Mouse (Mus musculus) spleen, postnatal 36 days (tissue): ENCODE measurements around the gene Mgat1.
A peak's percentile ranks its signal among the peaks of the same experiment; 100 is the strongest.

Experiments
- DNase-seq, 2 experiments: peaks; one replicate each; pipeline ENCODE4 v3.0.0; 2022; ENCODE audit warnings: low spot score in 2 of 2, mixed read lengths in 1 of 2

The Mgat1 gene

DNA sequence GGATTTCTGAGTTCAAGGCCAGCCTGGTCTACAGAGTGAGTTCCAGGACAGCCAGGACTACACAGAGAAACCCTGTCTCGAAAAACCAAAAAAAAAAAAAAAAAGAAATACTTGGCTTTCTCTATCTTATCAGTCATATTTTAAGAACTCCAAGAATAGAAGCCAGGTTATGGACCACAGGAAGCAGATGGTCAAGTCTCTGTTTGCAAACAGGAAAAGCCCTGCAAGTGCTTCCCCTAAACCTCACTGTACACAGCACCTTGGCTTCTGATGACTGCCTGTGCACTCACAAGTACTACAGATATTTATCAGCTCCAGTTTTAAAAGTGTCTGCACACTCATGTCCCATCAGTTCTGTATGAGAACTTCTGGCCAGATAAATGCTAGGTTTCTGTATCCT, 2.5 kb upstream of the Mgat1 start:
- DNase-seq: peak; percentile 54 to 61

DNA sequence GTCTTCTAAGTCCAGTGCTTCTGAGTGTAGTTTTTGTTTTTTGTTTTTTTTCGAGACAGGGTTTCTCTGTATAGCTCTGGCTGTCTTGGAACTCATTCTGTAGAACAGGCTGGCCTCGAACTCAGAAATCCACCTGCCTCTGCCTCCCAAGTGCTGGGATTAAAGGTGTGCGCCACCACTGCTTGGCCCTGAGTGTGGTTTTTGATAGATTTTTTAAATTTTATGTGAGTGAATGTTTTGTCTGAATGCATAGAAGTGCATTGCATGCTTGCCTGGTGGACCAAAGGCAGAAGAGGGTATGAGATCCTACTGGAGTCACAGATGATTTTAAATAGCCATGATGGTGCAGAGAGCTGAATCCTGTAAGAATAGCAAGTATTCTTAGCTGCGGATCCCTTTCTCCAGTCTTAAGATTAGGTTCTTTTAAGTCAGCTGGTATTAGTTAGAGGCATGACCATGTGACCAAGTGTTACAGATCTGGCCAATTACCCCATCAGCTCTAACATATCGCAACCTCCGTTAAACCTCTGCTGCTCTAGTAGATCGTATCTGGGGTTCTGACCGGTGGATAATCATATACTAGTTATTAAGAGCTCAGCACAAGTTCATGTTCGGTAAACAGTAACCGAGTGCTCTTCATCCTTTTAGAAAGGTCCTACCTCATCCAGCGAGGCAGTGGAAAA, 906 bp upstream of the Mgat1 start:
- no peak for DNase-seq

DNA sequence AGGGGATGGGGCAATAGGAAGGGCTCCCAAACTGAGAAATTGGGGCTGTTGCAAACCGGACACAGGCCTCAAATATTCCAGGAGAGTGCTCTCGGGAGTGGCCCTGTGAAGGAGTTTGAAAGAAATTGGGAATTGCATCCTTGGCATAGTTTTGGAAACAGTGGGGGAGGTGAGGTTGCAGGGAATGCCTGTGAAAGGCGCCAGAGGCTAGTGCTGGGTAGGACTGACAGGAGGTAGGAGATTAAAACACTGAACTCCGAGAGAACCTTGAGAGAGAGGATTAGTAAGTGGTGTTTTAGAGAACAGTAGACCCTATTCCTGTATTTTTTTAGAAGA, 572 bp downstream of the Mgat1 start:
- no peak for DNase-seq

DNA sequence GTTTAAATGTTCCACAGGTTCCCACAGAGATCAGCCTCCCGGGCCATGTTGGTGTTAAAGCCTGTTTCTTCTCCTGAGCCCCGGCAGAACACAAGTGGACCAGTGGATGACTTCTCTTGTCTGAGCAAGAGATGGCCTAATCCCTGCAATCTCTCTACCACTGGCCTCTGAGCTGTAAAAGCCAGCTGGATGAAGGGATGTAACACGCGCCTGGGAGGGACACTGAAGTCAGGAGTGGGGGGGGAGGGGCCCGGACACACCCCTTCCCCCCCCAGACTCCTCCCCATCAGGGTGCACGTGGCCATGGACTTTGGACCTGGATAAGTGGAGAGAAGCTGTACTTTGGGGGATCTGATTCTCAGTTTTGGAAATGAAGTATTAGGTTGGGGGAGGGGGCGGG, 1.2 kb downstream of the Mgat1 start:
- DNase-seq: peak in 1 of 2 experiments; percentile 41

DNA sequence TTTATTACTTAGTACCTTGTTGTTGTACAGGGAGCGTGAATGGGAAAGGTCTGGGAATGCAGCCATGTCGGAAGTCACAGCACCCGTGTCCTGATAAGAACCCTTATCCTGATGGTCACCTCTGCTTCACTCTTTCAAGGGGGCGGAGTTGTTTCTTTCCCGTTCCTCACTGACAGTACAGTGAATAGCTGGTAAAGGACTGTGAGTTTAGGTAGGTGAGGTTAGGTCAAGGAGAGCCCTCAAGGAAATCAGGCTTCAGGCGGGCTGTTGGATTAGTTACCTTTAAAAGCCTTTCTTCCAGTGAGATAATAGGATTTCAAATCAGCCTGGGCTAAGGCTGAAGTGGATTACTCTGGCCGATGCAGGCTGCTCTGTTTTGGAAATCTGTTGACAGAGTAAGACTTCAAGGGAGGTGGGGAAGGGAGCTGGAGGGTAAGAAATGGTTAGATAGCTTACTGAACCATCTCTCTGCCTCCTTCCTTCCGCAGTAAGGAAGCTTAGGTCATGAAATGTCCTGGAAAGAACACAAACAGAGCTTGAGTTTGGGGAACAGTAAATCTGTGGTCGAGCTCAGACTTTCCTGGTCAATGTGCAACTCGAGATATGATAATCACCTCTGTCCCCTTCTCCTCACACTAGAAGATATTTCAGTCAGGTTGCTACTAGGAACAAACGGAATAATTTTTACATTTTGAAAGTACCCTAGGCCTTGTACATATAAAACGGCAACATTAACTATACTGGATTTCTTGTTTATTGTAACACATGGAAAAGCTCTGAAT, 1.8 kb downstream of the Mgat1 start:
- no peak for DNase-seq

DNA sequence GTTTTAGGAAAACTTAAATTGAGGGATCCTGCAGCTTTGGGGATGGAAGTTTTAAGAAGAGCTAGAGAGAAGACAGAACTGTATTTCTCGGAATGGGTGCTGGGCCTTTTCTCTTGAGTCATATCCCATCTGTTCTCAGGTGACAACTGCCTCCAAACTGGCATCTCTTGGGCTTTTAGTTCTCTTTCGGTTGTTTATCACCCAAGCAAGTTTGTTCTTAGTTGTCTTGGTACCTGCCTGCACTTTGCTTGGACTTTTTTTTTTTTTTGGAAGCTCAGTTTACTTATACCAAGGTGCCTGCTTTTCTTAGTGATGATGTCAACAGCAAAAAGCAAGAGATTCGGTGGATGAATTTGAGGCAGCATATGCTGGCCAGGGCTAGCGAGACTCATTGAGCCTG, 2.5 kb downstream of the Mgat1 start:
- no peak for DNase-seq

DNA sequence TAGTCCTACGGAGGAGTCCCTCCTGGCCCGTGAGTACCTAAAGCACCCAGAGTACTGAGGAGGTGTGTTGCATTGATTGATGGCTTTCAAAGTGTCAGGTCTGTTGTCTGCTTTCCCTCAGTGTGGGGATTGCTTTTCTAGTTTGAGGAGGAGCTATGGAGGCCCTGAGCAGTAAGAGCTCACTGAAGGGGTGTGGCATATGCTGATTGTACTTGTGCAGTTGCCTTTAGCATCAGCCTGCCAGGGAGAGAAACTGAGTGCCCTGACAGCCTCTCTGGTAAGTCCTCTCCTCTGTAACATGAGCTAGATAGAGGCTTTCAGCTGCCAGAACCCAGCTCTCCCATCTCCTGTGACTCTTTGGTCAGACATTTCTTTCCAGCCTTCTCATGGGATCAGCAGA, 3.3 kb downstream of the Mgat1 start:
- DNase-seq: peak; percentile 71 to 76

DNA sequence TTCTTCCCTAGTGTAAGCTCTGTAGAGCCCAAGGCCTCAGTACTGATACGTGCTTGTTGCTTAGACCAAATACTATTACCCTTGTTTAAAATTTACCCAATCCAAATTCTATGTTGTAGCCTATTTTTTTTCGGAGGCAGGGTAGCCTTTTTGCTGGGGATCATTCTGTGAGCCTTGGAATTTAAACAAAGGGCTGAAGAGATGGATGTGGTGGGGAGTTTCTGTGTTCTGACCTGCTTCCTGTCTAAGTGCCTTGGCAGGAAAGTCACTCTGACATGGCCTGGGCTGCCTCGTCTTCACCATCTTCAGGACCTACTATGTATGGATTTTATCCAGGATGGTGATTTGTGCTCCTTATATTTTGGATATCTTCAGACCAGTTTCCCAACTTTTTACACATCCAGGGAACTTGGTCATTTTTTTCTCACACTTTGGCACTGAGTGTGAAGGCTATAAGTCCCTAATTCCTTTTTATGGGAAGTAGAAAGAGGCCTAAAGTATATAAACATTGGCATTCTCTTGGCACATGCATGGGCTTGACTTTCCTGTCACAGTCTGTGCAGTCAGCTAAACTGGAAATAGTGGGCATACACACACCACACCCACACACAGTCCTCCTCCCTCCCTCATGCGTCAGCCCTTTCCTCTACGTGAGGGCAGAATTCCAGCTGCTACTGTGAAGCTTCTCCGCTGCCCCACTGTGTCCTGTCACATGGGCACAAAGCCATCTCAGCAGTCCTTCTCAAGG, 4.4 kb downstream of the Mgat1 start:
- peak; percentile 66 to 68 for DNase-seq

DNA sequence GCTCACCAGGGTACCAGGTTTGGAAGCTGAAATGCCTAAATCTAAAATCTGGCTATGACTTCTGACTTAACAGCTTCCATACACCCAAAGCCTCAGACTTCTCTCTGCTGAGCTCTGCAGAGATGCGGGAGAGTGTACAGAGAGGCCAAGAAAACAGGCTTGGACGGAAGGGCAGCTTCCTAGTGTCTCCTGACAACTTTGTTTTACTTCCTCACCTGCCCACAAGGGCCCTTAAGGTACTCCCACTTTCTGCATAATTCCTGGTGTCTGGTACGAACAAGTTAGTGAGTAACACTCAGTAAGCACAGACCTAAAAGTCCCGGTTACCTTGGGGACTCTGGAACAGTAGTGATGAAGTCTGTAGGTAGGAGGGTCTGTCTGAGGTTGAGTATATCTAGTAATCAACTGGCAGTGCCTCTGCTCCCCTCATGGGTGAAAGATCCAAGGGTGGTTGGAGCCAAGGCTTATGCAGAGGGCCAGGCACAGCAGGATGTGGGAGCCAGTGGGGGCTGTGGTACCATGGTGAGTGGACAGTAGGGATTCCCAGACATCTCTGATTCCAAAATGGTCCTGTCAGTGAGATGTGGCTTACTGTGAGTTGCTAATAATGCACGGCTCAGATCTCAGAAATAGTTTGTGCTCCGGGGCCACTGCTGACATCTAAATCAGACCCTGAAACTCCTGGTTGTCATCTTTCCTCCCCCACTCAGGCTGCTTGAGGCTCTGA, 5.1 kb downstream of the Mgat1 start:
- DNase-seq: peak in 1 of 2 experiments; percentile 28

DNA sequence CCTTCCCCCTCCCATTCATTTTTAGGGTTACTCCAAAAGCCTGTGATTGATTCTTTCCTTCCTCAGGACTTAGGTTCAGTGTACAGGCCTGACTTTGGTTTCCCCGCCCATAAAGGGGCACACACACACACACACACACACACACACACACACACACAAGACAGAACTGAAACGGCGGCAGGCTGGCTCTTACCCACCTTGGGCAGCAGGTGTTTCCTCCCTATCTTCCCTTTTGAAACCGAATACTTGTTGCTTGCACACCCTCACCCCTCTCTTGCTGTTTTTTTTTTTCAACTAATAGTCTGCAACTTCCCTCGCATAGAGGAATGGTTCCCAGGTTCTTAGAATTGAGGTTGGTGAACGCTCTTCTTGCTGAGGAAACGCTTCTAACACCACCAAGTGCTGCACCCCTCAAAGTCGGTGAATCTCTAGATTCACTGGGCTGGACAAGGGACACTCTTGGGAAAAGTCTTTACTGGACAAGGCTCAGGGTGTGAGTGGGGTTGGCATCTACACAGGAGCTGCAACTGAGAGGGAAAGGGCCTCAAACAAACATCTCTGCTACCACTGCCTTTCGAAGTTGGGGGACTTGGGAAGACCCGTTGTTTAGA, 5.9 kb downstream of the Mgat1 start:
- DNase-seq: peak; percentile 88 to 90

DNA sequence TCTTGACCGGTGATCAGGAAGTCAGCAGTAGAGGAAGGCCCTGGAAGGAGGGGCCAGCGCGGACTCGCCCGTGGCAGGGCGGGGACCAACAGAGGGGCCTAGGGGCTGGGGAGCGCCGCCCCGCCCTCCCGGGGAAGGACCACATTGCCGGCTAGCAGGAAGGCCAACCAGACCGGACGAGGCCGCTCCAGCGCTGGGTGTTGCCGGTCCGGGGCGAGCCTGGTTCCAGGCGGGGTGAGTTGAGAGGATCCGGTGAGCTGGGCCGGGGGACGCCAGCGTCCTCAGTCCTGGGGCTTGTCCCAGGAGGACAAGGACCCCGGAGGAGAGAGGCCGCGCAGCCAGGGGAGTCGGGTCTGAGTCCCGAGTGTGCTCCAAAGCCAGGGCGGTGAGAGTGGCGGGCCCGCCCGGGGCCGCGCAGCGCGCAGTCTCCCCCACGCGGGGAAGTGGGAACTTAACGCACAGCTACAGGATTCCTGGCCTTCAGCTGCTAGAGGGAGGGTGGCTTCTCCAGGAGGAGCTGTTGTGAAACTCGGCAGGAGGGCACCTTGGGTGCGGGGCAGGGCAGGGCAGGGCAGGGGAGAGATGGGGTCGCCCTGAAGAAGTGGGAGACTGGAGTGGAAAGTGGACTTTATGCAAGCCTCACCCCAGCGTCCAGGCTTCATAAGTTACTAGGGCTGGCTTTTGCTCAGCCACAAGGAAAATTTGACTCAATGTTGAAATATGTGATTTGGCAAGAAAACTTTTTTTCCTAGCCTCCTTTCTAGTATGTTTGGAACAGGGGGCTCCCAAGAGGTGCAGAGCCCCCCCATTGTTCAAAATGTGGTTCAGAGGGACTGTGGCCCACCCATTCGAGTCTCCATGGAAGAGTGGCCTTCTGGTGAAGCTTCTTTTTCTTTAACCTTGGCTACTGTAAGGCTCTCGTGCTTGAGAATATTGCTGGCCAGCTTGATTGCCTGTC, 6.7 kb downstream of the Mgat1 start:
- DNase-seq: peak; percentile 95 to 96

DNA sequence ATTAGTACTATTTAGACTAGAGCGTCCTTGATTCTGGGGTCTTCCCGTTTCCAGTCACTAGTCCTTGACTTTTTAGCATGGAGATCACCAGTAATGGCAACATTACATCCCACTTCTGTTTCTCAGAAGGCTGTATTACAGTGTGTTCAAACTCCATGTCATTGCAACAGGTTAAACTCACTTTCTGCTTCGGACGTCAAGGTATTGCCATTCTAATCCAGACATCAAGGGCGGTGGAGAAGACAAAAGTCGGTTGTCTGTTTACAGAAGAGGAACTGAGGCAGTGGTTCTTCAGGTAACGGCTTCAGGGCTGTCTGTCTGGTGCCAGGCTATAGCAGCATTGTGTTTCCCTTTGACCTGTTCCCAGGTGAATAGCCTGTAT, 7.4 kb downstream of the Mgat1 start:
- DNase-seq: no peak

DNA sequence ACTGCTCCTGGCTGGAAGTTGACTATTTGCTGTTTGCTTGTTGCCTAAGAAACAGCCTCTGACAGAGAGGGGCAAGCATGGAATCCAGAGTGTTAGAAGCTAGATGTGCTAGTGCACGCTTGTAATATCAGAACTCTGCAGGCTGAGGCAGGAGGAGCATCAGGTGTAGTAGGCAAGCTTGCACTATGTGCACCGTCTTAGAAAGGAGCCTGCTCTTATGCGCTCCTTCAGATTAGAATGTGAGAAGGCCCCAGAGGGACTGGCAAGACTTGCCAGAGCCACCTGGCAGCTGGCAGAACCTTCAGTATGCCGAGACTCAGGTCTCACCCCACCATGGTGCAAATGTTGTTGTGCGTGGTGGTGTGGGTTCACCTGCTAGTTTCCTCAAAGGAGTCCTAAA, 8.1 kb downstream of the Mgat1 start:
- DNase-seq: peak in 1 of 2 experiments; percentile 28

DNA sequence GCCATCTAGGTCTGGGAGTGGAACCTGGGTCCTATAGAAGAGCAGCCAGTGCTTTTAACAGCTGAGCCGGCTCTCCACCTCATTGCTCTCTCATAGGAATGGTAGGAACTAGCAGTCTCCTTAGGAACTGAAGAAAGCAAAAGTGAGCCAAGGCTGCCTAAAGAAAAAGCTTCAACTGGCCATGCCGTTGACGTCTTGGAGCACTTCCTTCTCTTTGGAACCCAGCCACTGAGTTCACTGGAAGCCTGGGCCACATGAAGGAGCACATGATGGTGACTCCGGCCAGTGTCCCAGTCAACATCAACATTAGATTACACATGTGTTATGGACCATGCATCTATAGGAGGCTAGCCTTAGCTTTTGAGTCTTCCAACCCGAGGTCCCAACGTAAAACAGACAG, 9.0 kb downstream of the Mgat1 start:
- no peak for DNase-seq

DNA sequence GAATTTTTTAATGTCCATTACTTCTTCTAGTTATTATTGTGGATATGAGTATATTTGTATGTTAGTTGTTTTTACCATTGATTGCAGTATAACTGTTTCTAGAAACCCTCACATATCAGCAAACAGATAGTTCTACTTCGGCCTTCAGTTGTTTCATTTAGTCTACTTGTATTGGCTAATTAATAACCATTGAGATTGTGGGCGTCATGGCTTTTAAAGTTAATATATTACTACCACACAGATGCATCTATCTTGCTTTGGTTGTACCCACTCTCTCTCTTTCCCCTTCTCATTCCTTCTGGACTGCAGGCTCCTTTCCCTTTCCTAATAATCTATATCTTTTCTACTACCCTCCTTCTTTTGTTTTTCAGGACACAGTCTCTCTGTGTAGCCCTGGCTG, 15.3 kb downstream of the Mgat1 start:
- DNase-seq: no peak

DNA sequence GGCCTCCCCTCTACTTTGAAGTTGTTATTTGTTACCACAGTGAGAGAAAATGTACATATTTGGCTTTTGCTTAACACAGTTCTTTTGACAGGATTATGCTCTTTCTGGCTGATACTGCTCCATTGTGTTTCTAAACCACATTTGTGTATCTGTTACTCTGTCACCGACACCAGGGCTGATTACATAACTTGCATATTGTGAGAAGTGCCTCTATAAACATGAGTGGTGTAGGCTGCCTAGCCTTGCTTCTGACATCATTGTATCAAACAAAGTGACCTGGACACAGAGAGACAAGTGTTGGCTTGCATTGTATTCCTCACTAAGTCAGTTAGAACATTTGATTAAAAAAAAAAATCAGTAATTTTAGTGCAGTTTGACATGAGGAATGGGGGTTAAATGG, 15.8 kb downstream of the Mgat1 start:
- DNase-seq: no peak

DNA sequence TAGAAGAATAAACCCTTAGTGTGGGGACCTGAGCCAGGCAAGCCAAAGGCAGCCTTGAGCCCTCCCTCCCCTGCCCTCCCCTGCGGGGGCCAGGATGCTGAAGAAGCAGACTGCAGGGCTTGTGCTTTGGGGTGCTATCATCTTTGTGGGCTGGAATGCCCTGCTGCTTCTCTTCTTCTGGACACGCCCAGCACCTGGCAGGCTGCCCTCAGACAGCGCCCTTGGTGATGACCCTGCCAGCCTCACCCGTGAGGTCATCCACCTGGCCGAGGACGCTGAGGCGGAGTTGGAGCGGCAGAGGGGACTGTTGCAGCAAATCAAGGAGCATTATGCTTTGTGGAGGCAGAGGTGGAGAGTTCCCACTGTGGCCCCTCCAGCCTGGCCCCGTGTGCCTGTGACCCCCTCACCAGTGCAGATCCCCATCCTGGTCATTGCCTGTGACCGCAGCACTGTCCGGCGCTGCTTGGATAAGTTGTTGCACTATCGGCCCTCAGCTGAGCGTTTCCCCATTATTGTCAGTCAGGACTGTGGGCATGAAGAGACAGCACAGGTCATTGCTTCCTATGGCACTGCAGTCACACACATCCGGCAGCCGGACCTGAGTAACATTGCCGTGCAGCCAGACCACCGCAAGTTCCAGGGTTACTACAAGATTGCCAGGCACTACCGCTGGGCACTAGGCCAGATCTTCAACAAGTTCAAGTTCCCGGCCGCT, 16.8 kb downstream of the Mgat1 start:
- no peak for DNase-seq

DNA sequence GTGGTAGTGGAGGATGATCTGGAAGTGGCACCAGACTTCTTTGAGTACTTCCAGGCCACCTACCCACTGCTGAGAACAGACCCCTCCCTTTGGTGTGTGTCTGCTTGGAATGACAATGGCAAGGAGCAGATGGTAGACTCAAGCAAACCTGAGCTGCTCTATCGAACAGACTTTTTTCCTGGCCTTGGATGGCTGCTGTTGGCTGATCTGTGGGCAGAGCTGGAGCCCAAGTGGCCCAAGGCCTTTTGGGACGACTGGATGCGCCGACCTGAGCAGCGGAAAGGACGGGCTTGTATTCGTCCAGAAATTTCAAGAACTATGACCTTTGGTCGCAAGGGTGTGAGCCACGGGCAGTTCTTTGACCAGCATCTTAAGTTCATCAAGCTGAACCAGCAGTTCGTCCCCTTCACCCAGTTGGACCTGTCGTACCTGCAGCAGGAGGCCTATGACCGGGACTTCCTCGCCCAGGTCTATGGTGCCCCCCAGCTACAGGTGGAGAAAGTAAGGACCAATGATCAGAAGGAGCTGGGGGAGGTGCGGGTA, 17.4 kb downstream of the Mgat1 start:
- no peak for DNase-seq

DNA sequence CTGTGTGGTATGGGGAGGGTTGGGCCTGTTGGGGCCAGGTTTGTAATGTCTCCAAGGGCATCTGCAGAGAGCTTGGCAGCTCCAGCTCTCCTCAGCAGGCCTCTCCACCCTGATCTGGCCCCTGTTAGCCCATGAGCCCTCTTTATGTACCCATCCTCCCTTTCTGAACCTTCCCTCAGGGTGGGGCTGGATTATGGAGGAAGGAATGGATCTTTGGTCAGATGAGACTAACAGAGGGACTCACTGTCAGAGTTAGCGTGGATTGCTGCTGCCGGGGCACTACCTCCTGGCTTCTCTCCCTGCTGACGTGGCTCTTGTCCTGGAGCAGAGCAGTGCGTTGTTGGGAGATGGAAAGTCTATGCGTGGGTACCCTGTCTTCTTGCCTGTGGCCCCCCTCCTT, 18.3 kb downstream of the Mgat1 start:
- no peak for DNase-seq

DNA sequence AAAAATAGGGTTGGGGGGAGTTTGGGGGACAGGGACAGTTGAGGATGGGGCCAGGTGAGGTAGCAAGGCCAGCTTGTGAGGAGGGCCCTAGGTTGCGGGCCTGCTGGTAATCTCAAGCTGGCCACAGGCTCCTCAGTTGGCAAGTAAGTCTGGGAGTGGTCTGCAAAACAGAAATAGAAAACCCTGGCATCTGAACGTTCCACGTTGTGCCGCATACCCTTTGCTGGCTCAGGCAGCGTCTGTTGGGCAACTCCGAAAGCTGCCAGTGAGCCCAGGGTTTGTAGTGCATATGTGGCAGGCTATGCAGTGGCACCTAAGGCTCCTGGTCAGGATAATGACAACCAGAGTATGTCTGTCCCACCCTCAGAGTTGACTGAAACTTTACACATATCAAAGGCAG, 19.2 kb downstream of the Mgat1 start:
- DNase-seq: no peak
